17 mouse cellular contexts compared by ENCODE assay signal in genomic region chr10:77471512-77471911, GRCm38 (mm10).
"Had no signal": no experiment of that assay in that cellular context is flagged by ENCODE, and none has a peak within 500 bp of the region (broad histone marks: within the 10 kb centered on the region; RNA-seq: fewer than 3 reads in every experiment).

No protein-coding gene starts in this region.

- H3K36me3 ChIP-seq: liver, embryonic 13.5 days; midbrain, embryonic 12.5 days; midbrain, embryonic 15.5 days; neural tube, embryonic 12.5 days; neural tube, embryonic 15.5 days; stomach, embryonic 15.5 days had no signal

- H3K4me2 ChIP-seq: liver, embryonic 13.5 days; midbrain, embryonic 12.5 days; midbrain, embryonic 15.5 days; neural tube, embryonic 12.5 days; neural tube, embryonic 15.5 days; stomach, embryonic 15.5 days had no signal

- H3K4me3 ChIP-seq: left cerebral cortex, adult 2 months; liver, embryonic 13.5 days; midbrain, embryonic 12.5 days; midbrain, embryonic 15.5 days; neural tube, embryonic 12.5 days; neural tube, embryonic 15.5 days; stomach, embryonic 15.5 days had no signal

- H3K27ac ChIP-seq: kidney, postnatal 0 days; left cerebral cortex, adult 2 months; liver, embryonic 13.5 days; macrophage; midbrain, embryonic 12.5 days; midbrain, embryonic 15.5 days; neural tube, embryonic 12.5 days; neural tube, embryonic 15.5 days; stomach, embryonic 15.5 days had no signal

- H3K9me3 ChIP-seq: liver, embryonic 13.5 days; midbrain, embryonic 12.5 days; midbrain, embryonic 15.5 days; neural tube, embryonic 12.5 days; neural tube, embryonic 15.5 days; stomach, embryonic 15.5 days had no signal

- DNase-seq: kidney, adult 2 months; layer of hippocampus, postnatal 36 days; liver, embryonic 13.5 days; right cerebral cortex, postnatal 25 days; spleen, adult 18-20 months; thymus, adult 2 months; thymus, postnatal 14 days; thymus, postnatal 4 days had no signal

- H3K4me1 ChIP-seq: liver, embryonic 13.5 days; midbrain, embryonic 12.5 days; midbrain, embryonic 15.5 days; neural tube, embryonic 12.5 days; neural tube, embryonic 15.5 days; stomach, embryonic 15.5 days had no signal

- H3K27me3 ChIP-seq: liver, embryonic 13.5 days; midbrain, embryonic 12.5 days; midbrain, embryonic 15.5 days; neural tube, embryonic 12.5 days; neural tube, embryonic 15.5 days; stomach, embryonic 15.5 days had no signal

- ATAC-seq: intestine, postnatal 0 days; midbrain, embryonic 15.5 days had no signal

- H3K9ac ChIP-seq: liver, embryonic 13.5 days; midbrain, embryonic 12.5 days; midbrain, embryonic 15.5 days; neural tube, embryonic 12.5 days; neural tube, embryonic 15.5 days; stomach, embryonic 15.5 days had no signal
